Mouse (Mus musculus): ENCODE data around the gene Mov10l1.

- TF ChIP-seq CTCF (IDR thresholded peaks at IDR 0.05; ENCODE audit: low read depth) (no peak), EP300 (IDR thresholded peaks at IDR 0.05; ENCODE audit: low read depth) (no peak)
Measured at GRCm38 (mm10) chr15:88972300-88972699, 10.4 kb upstream of the Mov10l1 start.
